Comparison of ENCODE assay signal across 20 mouse cellular contexts in genomic region chr10:79544631-79545030, GRCm38 (mm10). TPM values are rescaled to one million over a fixed set of nuclear protein-coding genes. Genes with fewer than 3 reads are reported as not detected.
DNase-seq lines count a peak whose midpoint lies in the region; ATAC-seq and TF ChIP-seq lines count a peak whose summit lies in the region.
"Had no signal": no experiment of that assay in that cellular context is flagged by ENCODE, and none has a peak within 500 bp of the region (broad histone marks: within the 10 kb centered on the region; RNA-seq: fewer than 3 reads in every experiment).

No protein-coding gene starts in this region.

- TF ChIP-seq CTCF in small intestine, adult 2 months (IDR thresholded peaks at IDR 0.05; ENCODE audit: extremely low read depth, insufficient read length, insufficient replicate concordance, low read depth, low read length) = no peak

- no peak overlapping the region for H3K9ac ChIP-seq in heart, embryonic 12.5 days
- no peak overlapping the region for H3K9ac ChIP-seq in liver, embryonic 13.5 days
- H3K9ac ChIP-seq: hindbrain, embryonic 12.5 days had no signal

- DNase-seq in heart, embryonic 10.5 days (ENCODE audit: low spot score) = peak; percentile 72
- DNase-seq in liver, embryonic 13.5 days = no peak
- DNase-seq in liver = no peak
- peak; percentile 28 for DNase-seq in testis, postnatal 10 days (ENCODE audit: low spot score)
- no peak for DNase-seq in testis, postnatal 14 days (ENCODE audit: low spot score)
- no peak for DNase-seq in urinary bladder, postnatal 4 days (ENCODE audit: low spot score in 2 of 2)
- DNase-seq: cerebellum, adult 18-20 months; cerebellum, postnatal 36 days; gastrocnemius, postnatal 10 days; heart, postnatal 4 days had no signal

- no peak for TF ChIP-seq POLR2A in small intestine, adult 2 months (IDR thresholded peaks at IDR 0.05; ENCODE audit: low read depth, low read length)

- no peak for ATAC-seq in heart, embryonic 12.5 days (ENCODE audit: insufficient number of reproducible peaks, low FRiP score)
- peak; percentile 16; the same call in 1 of the 2 replicates for ATAC-seq in liver, embryonic 13.5 days (ENCODE audit: low read depth)
- ATAC-seq: forebrain, embryonic 14.5 days; hindbrain, embryonic 16.5 days had no signal

- H3K27ac ChIP-seq in heart, embryonic 10.5 days = no peak overlapping the region
- no peak overlapping the region for H3K27ac ChIP-seq in heart, embryonic 12.5 days (ENCODE audit: poor library complexity, severe bottlenecking)
- H3K27ac ChIP-seq in liver, embryonic 13.5 days = no peak overlapping the region
- peak overlapping the region; percentile 53; the same call in 1 of the 2 replicates for H3K27ac ChIP-seq in small intestine, adult 2 months (ENCODE audit: insufficient read depth, low read depth, low read length)
- H3K27ac ChIP-seq: heart, adult 2 months; hindbrain, embryonic 12.5 days had no signal

- H3K4me3 ChIP-seq in heart, embryonic 10.5 days = no peak overlapping the region
- no peak overlapping the region for H3K4me3 ChIP-seq in heart, embryonic 12.5 days
- no peak overlapping the region for H3K4me3 ChIP-seq in liver, embryonic 13.5 days (replicated peaks)
- H3K4me3 ChIP-seq in small intestine, adult 2 months (ENCODE audit: low read depth, low read length) = no peak overlapping the region
- H3K4me3 ChIP-seq: heart, adult 2 months; hindbrain, embryonic 12.5 days had no signal

- peaks cover 99% of the 10 kb centered on the region for H3K36me3 ChIP-seq in heart, embryonic 10.5 days
- H3K36me3 ChIP-seq in heart, embryonic 12.5 days = peaks cover 100% of the 10 kb centered on the region
- peaks cover 98% of the 10 kb centered on the region for H3K36me3 ChIP-seq in liver, embryonic 13.5 days
- peaks cover 66% of the 10 kb centered on the region for H3K36me3 ChIP-seq in small intestine, adult 2 months (ENCODE audit: control insufficient read depth, insufficient read depth, low read length)

- H3K4me1 ChIP-seq in heart, embryonic 10.5 days = peaks cover 23% of the 10 kb centered on the region; the same call in 1 of the 2 replicates
- H3K4me1 ChIP-seq in heart, embryonic 12.5 days (replicated peaks) = peaks cover 5% of the 10 kb centered on the region
- peaks cover 11% of the 10 kb centered on the region for H3K4me1 ChIP-seq in liver, embryonic 13.5 days (replicated peaks)
- H3K4me1 ChIP-seq in small intestine, adult 2 months (ENCODE audit: control insufficient read depth, insufficient read depth, insufficient read length, low read length) = peaks cover 18% of the 10 kb centered on the region
- H3K4me1 ChIP-seq: hindbrain, embryonic 12.5 days had no signal

- 95% methylated on average over 5 of the region's 5 CpGs for WGBS in heart, embryonic 10.5 days
- 96% methylated on average over 5 of the region's 5 CpGs for WGBS in heart, embryonic 12.5 days
- 74% methylated on average over 5 of the region's 5 CpGs for WGBS in liver, embryonic 13.5 days (ENCODE audit: insufficient replicate concordance)
- WGBS in small intestine, adult 2 months = 86% methylated on average over 5 of the region's 5 CpGs

- H3K9me3 ChIP-seq in heart, embryonic 10.5 days = no peaks in the 10 kb centered on the region
- H3K9me3 ChIP-seq in heart, embryonic 12.5 days (replicated peaks) = no peaks in the 10 kb centered on the region
- no peaks in the 10 kb centered on the region for H3K9me3 ChIP-seq in liver, embryonic 13.5 days (replicated peaks)
- H3K9me3 ChIP-seq: hindbrain, embryonic 12.5 days had no signal

- H3K4me2 ChIP-seq in heart, embryonic 12.5 days = no peak overlapping the region
- H3K4me2 ChIP-seq in liver, embryonic 13.5 days = no peak overlapping the region
- H3K4me2 ChIP-seq: hindbrain, embryonic 12.5 days had no signal

- no peaks in the 10 kb centered on the region for H3K27me3 ChIP-seq in heart, embryonic 10.5 days (ENCODE audit: insufficient read depth, poor library complexity, severe bottlenecking)
- H3K27me3 ChIP-seq in heart, embryonic 12.5 days (replicated peaks) = no peaks in the 10 kb centered on the region
- no peaks in the 10 kb centered on the region for H3K27me3 ChIP-seq in liver, embryonic 13.5 days
- H3K27me3 ChIP-seq in small intestine, adult 2 months (ENCODE audit: control insufficient read depth, insufficient read depth, low read length) = no peaks in the 10 kb centered on the region
- H3K27me3 ChIP-seq: CH12.LX; hindbrain, embryonic 12.5 days had no signal

RNA-seq across cellular contexts. Expression of gene Mier2, which starts 10.4 kb away (rescaled TPM):
- polyA plus RNA-seq in heart, embryonic 10.5 days (2016; fragmentation: Nextera tagmentation; extraction: Ambion mirVana) = 46.6 and 53.9 TPM in 2 replicates
- polyA plus RNA-seq in heart, embryonic 12.5 days (2016; fragmentation: Nextera tagmentation; extraction: Ambion mirVana) = 38.2 and 38.7 TPM in 2 replicates
- polyA plus RNA-seq in liver, embryonic 13.5 days (2015; fragmentation: Nextera tagmentation; extraction: Ambion mirVana) = 11.2 and 11.7 TPM in 2 replicates
- 61.5 and 89.9 TPM in 2 replicates for polyA plus RNA-seq in small intestine, adult 2 months (2012; rRNA removed)

RNA-seq across cellular contexts. Expression of gene Plpp2, which starts 11.0 kb away (rescaled TPM):
- 16.8 and 24.1 TPM in 2 replicates for polyA plus RNA-seq in heart, embryonic 10.5 days (2016; fragmentation: Nextera tagmentation; extraction: Ambion mirVana)
- polyA plus RNA-seq in heart, embryonic 12.5 days (2016; fragmentation: Nextera tagmentation; extraction: Ambion mirVana) = 12.0 and 12.3 TPM in 2 replicates
- polyA plus RNA-seq in liver, embryonic 13.5 days (2015; fragmentation: Nextera tagmentation; extraction: Ambion mirVana) = 19.9 and 20.0 TPM in 2 replicates
- polyA plus RNA-seq in small intestine, adult 2 months (2012; rRNA removed) = 216 and 451 TPM in 2 replicates

RNA-seq across cellular contexts. Expression of gene Theg, which starts 42.5 kb away (rescaled TPM):
- not detected in 2 replicates for polyA plus RNA-seq in heart, embryonic 10.5 days (2016; fragmentation: Nextera tagmentation; extraction: Ambion mirVana)
- not detected in 2 replicates for polyA plus RNA-seq in heart, embryonic 12.5 days (2016; fragmentation: Nextera tagmentation; extraction: Ambion mirVana)
- not detected in 2 replicates for polyA plus RNA-seq in liver, embryonic 13.5 days (2015; fragmentation: Nextera tagmentation; extraction: Ambion mirVana)
- not detected in 2 replicates for polyA plus RNA-seq in small intestine, adult 2 months (2012; rRNA removed)
- polyA plus RNA-seq: adrenal gland, adult 2 months; embryonic facial prominence, embryonic 14.5 days; forebrain, embryonic 14.5 days; heart, embryonic 14.5 days; hindbrain, embryonic 12.5 days; hindbrain, embryonic 16.5 days had no signal

Comparison
In these comparisons a context has a peak if more than half of its experiments do, and no peak if none do; other contexts are left out.
1. DNase-seq: peak in heart, embryonic 10.5 days (single experiment) and testis, postnatal 10 days (single experiment); none in liver, embryonic 13.5 days (single experiment), liver (single experiment), testis, postnatal 14 days (single experiment) and urinary bladder, postnatal 4 days (0 of 2).